Mouse (Mus musculus): ENCODE measurements at regions not wholly inside any gene's neighbourhood (a gene's known extent, or its start where the extent isn't known, plus 50 kb on each side); places are given as distances from the start of the nearest gene placed in this dataset.
"Not testable (repeated sequence)": the region's sequence is repeated elsewhere in the genome, so short reads cannot be mapped to it uniquely, and the experiment has no call there.

DNA sequence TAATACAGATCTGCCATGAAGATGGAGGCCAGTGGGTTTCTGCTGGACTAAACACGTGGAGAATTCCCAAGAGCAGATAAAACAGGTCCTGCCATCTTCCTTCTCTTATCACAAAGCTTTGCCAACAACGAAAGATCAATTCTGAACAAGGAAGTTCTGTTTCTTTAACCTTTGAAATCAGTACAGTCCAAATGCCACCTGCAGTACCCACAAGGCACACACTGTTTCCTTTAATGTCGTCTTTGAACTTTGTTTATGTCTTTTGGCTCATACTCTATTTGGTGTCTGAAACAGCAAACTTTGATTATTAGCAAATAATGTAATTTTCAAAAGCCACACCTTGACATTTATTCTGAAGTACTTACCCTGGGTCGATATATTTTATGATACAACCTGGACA is 536.5 kb downstream of the Bckdhb start:
- no peak for DNase-seq (ENCODE audit: extremely low spot score in 1 of 2, low spot score in 1 of 2)

DNA sequence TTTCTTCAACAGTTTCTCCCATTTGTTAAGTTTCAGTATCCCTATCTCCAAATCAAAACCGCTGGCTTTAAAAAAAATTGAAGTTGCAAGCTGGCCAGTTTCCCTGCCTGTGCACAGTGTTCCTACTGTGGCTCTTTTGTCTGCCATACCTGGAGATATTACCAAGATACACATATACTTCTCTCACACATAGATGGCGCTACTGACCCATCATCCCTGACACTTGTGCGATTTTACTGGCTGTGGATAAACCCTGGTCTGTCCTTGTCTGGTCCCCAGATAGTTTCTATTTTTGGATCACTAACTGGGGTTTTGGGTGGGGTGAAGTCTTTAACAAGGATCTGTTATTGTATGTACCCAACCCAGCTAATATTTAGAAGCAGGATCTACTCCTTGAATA is 541.8 kb downstream of the Bckdhb start:
- peak in 1 of 2 experiments; percentile 44 for DNase-seq (ENCODE audit: extremely low spot score in 1 of 2, low spot score in 1 of 2)

DNA sequence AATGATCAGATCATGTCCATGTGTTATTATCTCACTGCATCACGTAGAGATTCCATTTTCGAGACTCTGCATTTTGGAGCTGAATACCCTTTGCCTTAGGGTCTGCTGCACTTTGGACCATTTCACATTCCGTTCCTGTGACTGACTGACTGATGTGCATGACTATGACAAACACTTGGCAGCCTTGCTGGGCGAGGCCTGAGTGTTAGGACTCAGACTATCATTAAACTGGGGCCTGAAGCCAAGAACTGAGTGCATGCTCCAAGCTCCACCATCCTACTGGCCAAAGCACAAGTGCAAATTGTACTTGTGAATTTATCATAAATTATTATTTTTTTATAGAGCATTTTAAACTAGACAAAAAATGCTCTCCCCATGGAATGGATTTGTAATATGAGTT is 547.8 kb downstream of the Bckdhb start:
- no peak for DNase-seq (ENCODE audit: extremely low spot score in 1 of 2, low spot score in 1 of 2)

DNA sequence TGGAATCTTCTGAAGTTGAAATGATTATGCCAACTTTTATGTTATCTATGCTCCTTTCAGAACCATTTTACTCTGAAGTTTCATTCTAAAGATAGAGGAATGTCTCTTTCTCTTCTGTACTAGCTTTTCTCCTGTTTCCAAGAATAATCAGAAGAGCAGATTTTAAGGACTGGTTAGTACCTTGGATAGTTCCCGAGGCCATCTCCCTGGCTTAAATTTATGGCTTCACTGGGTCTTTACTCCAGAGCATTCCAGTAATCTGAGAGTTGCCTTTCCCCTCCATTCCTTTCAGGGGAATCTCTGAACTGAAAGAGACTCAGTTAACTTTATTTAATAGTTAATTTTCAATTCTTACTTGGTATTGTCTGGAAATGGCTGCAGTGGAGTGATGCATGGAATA is 551.0 kb downstream of the Bckdhb start:
- DNase-seq (ENCODE audit: extremely low spot score in 1 of 2, low spot score in 1 of 2): no peak

DNA sequence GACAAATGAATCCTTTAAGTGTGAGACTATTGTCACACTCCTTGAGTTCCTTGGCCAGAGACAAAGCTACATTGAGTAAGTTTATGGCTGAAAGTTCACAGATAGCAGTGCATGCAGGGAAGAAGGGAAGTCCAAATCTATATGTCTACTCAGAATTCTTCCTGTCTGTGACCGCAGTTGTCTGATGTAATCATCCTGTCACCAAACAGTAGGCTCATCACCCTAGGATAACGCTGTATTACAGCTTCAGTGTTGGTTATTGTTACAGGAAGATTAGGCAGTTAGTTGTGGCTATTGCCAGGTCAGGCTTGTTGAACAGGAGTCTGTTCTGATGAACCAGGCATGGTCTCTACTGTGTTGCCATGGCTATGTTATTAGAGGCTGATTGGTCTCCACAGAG is 574.6 kb downstream of the Bckdhb start:
- DNase-seq (ENCODE audit: extremely low spot score in 1 of 2, low spot score in 1 of 2): no peak

DNA sequence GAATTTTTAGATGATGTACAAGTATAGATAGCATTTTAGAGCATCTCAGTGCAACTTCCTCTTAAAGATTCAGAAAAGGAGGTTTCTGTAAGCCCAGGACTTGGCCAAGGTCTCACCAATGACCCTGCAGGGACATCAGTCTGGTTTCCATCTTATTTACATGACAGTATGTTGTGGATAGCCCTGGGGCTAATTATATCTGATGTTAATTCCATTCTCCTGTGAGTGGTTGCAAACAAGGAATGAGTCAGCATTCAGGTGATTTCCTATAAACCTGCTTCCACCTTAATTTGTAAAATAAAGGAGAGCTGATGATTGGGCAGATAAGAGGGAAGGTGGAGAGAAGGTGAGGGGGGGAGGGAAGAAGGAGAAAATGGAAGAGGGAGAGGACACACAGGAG is 578.0 kb downstream of the Bckdhb start:
- DNase-seq (ENCODE audit: extremely low spot score in 1 of 2, low spot score in 1 of 2): not testable (repeated sequence)

DNA sequence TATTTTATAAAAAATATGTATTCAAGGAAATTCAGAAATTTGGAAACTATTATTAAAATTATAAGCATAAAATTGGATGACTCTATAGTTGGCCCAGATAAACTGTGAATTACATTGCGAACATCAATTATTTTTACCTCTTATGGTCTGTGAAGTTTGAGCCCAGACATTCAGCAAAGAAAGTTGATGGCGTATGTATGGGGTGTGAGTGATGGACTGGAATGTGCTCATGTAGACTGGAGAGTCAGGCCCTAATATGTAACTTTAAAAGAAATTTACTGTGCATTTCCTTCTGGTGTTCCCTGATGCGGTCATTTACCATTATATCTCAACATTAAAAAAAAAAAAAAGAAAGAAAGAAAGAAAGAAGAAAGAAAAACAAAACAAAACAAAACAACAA is 592.1 kb downstream of the Bckdhb start:
- no peak for DNase-seq (ENCODE audit: extremely low spot score in 1 of 2, low spot score in 1 of 2)

DNA sequence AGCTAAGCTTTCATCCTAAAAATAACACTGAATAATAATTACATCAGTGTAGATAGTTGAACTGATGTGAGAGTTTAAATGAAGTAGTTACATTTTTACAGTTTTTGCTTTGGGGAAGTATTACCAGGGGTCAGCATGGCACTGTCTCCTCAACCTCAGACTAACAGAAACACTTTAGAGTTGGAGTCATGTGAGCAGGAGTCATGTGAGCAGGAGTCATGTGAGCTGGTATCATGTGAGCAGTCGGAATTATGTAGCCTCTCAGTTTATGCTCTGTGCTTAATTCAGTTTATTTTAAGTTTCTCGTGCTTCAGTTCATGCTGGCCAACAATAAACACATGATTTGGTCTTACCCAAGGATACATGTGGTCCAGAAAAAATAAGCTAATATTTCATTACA is 620.5 kb downstream of the Bckdhb start:
- no peak for DNase-seq (ENCODE audit: extremely low spot score in 1 of 2, low spot score in 1 of 2)

DNA sequence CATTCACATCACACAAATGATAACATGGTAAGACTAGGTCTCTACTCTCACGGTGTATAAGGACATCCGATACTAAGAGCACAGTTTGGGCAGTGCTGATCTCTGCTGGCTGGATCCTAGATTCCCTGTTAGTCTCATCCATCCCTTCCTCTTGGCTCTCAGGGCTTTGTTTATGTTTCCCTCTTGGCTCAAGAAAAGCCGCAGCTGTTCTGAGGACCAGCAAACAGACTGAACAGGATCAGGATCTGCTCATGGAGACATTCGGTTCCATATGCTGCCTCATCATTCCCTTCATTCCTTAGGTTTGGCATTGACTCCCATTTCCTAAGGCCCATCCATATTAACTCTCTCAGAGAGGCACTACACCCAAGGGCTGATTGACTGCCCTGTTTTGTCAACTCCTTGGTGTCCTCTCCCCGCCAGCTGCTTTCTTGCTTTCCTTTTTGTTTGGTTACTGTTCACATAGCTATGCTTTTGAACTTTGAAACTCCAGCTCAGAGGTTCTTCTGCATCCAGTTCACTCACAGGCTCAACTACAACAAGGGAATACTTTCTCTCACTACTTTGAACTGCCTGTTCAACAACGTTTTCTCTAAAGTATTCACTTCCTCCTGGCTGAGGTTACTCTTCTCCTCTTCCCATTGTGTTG is 623.2 kb downstream of the Bckdhb start:
- no peak for DNase-seq (ENCODE audit: extremely low spot score in 1 of 2, low spot score in 1 of 2)

DNA sequence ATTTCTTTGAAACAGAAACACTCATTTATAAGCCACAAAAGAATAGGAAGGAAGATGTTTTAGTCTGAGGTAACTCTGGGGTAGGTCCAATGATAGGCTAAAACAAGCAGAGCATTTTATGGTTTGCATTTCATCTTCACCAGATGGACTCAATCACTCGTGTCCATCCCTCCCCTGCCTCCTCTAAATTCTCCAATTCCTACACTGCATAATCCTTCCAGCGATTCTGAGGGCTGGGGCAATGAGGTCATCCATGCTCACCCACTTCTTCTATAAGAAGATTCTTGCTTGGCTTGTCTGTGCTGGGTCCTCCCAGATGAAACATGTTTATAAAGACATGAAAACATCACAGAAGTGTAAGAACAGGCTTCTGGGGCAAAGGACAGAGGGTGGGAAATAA is 630.3 kb downstream of the Bckdhb start:
- no peak for DNase-seq (ENCODE audit: extremely low spot score in 1 of 2, low spot score in 1 of 2)

DNA sequence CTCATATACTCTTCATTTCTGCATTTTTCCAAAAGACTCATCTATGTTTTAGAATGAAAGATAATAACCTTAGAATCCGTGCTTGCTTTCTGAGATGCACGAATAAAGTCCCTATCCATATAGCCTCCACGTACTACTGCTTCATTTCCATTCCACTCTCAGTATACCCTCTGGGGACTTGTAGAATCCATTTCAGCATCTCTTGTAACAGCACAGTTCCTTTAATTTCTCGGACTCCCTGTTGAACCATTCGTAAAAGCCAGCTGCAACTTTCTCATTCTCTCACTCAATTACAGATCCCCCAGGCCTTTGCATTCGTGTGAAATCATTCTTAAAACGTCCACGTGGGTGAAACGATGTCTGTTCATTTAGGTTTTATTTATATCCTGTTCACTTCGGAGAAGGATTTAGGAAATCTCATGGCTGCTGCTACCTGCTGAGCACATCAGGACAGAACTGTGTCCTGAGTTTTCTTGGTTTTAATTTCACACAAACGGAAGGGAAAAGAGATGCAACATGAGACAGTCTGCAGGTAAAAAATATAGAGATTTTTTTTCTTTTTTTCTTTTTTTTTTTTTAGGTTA is 631.4 kb downstream of the Bckdhb start:
- DNase-seq (ENCODE audit: extremely low spot score in 1 of 2, low spot score in 1 of 2): no peak

DNA sequence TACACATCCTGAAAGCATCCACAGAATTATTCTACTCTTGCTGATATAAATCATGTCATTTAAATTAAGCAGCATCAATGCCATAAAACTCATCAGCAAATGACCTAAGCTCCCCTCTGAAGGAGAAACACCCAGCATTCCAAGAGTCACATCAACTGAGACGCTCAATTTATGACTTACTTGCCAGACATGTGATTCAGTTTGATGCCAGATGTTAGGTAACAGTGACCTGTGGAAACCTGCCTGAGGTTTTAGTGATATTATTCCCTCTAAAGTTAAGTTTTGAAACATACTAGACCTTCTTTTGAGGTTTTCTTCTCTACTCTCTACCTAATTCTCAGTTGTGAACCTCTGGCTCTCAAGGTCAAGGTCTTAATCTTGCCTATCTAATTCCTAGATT is 633.4 kb downstream of the Bckdhb start:
- DNase-seq (ENCODE audit: extremely low spot score in 1 of 2, low spot score in 1 of 2): no peak

DNA sequence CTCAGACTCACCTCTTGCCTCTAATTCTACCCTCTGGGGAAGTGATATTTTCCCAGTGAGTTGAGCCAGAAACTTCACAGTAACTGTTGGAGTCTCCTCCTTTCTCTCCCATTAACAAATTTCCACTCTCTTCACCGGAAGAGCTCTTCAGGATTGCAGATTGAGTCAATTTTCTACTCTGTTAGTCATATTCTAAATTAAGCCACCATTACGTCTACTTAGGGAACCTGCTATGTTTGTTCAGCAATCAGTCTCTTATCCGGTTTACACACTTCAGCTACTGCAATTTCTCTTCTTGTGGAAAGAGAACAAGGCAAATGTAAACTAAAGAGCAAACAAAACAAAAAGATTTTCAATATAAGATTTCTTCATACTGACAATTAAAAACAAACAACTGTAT is 644.6 kb downstream of the Bckdhb start:
- peak in 1 of 2 experiments; percentile 4 for DNase-seq (ENCODE audit: extremely low spot score in 1 of 2, low spot score in 1 of 2)

DNA sequence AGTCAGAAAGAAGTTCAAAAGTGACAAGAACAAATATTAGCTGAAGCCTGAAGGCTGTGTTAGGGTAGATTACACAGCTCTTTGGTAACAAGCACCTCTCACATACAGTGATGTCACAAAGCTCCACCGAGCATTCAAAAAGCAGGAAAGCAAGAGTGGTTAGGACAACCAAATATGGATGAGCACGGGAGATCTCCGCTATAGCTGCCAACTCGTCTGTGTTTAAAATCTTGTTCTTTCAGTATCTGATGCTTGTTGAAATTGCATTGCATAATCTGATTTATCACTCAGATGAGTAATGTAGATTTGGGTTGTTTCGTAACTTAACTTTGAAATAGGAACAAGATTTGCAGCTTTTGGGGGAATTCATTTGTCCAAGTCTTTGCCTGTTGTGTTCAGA is 652.8 kb downstream of the Bckdhb start:
- DNase-seq (ENCODE audit: extremely low spot score in 1 of 2, low spot score in 1 of 2): peak in 1 of 2 experiments; percentile 6

DNA sequence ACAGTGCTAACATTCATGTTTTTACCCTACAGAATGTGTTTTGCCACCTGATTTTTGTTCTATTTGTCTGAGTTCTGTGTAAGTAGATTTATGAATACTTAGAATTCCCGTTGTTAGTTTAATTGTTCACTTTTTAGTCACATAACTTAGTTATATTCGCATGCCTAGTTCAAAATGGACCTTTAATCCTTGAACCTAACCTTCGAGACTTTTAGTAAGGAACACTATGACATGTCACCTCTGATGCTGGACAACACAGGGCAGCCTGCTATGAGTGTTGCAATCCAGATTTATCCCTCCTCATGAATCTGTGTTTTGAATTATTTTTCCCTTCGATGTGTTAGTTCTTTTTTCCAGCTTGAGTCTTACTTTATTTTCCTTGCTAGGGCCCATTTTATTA is 662.8 kb downstream of the Bckdhb start:
- DNase-seq (ENCODE audit: extremely low spot score in 1 of 2, low spot score in 1 of 2): no peak

DNA sequence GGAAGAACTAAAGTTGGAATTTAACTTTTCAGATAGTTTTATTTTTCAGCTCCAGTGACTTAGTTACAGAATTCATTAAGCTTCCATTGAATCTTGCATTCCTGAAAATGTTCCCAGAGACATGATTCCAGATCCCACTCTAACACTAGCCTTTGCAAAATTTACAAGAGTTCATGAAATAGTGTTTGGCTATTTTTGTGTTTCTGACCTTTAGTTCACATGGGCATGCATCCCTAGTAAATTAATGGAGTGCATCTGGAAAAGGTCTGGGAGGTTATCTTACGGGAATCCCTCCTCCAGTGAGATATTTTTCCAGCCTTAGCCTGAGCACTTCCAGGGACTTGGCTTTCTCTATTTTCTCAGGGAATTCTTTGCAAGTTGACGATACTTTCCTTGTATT is 669.8 kb downstream of the Bckdhb start:
- DNase-seq (ENCODE audit: extremely low spot score in 1 of 2, low spot score in 1 of 2): no peak
